Mouse (Mus musculus) cortical plate, adult 2 months (tissue): ENCODE results near the gene Ltc4s. TPM values are rescaled to one million over a fixed set of nuclear protein-coding genes. Genes with fewer than 3 reads are reported as not detected.

Experiments
- H3K27ac ChIP-seq: fragments of 200-500 bp; 2 replicates; pipeline ENCODE4 v1.5.1; 2012; ENCODE audit warnings: low read length, control low read depth, inconsistent platforms; ENCODE audit not compliant: insufficient read depth
- H3K4me1 ChIP-seq: fragments of 200-500 bp; 2 replicates; pipeline ENCODE4 v1.6.1; 2011; ENCODE audit warnings: low read length; ENCODE audit not compliant: control insufficient read depth, insufficient read depth
- H3K4me3 ChIP-seq: fragments of 200-500 bp; 2 replicates; pipeline ENCODE4 v1.5.1; 2011; ENCODE audit warnings: mild to moderate bottlenecking, low read length, control low read depth; ENCODE audit not compliant: insufficient read depth
- CTCF ChIP-seq: fragments of 200-500 bp; IDR thresholded peaks from 2 replicates; pipeline ENCODE4 v1.5.1; 2011; ENCODE audit warnings: mild to moderate bottlenecking, control low read depth, low read length; ENCODE audit not compliant: insufficient read depth; ENCODE audit errors: extremely low read depth
- POLR2A ChIP-seq: fragments of 200-500 bp; IDR thresholded peaks from 2 replicates; pipeline ENCODE4 v1.6.1; 2011; ENCODE audit warnings: mild to moderate bottlenecking, low read length, control low read depth; ENCODE audit not compliant: insufficient read depth; ENCODE audit errors: extremely low read depth
- polyA plus RNA-seq: library from polyadenylated mRNA; depleted of rRNA; stranded (reverse); fragments of >200 nt; gene quantifications from 2 replicates; pipeline ENCODE4 v1.2.3, GENCODE M21; 2012

Ltc4s gene
- polyA plus RNA-seq, 1 experiment: 24.2 TPM

- Histone ChIP-seq H3K4me3 (no peak overlapping the region), H3K27ac (no peak overlapping the region), H3K4me1 (peaks cover 6% of the 10 kb centered on the region; the same call in 1 of the 2 replicates)
- TF ChIP-seq POLR2A (no peak), CTCF (no peak)
Measured at GRCm38 (mm10) chr11:50272819-50273218, 34.4 kb upstream of the Ltc4s start.

DNA sequence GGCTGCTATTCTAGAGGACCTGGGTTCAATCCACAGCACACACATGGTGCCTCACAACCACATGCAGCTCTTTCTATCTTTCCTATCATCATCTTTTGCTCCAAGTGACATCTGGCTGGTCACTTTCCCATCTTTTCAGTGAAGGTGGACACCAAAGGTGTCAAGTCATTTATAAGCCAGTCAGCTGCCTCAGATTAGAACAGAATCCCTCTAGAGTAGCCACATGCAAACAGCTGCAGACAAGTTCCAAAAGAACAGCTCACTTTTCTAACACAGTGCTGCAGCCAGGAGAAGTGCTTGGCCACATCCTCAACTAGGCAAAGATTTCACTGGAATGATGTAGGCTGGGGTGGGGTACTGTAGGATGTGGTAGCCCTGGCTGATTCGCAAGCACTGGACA is 31.5 kb upstream of the Ltc4s start:
- H3K4me1 ChIP-seq: peaks cover under 1% of the 10 kb centered on the region; the same call in 1 of the 2 replicates
- TF ChIP-seq CTCF (no peak), POLR2A (no peak)
- H3K4me3 ChIP-seq: no peak overlapping the region
- H3K27ac ChIP-seq: no peak overlapping the region

DNA sequence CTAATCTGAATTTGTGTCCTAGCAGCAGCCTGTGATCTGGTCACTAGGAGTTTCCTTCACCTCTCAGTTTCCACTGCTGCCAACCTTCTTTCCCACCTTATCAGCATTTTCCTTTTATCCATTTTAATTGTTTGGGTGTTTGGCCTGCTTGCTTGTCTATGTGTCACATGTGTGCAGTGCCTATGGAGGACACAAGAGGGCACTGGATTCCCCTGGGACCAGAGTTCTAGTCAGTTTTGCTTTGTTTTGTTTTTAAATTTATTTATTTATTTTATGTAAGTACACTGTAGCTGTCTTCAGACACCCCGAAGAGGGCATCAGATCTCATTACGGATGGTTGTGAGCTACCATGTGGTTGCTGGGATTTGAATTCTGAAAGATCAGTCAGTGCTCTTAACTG is 30.7 kb upstream of the Ltc4s start:
- TF ChIP-seq CTCF: peak; percentile 36; the same call in 1 of the 2 replicates
- TF ChIP-seq POLR2A: no peak

DNA sequence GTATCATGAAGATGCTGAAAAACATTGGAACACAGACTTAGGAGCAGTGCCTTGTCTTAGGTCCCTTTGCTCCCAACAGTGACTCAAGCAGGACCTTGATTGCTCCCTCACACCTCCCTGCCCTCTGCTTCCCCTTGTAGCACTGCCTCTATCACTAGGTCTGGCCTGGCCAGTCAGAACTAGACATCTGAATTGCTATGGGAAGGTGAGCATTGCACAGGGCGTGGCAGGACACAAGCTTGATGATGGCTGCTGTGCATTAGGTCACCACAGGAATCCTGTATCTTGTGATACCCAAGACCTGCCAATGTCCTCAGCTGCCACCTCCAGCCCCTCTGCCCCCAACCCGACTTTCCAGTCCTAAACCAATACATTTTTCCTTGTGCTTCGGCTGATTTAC is 28.6 kb upstream of the Ltc4s start:
- Histone ChIP-seq H3K4me3 (no peak overlapping the region), H3K27ac (no peak overlapping the region), H3K4me1 (no peaks in the 10 kb centered on the region)
- TF ChIP-seq POLR2A: no peak
- TF ChIP-seq CTCF: no peak

More for the DNA sequence above, 30.7 kb upstream of the Ltc4s start:
- Histone ChIP-seq H3K27ac (no peak overlapping the region), H3K4me1 (no peaks in the 10 kb centered on the region), H3K4me3 (no peak overlapping the region)

- TF ChIP-seq POLR2A: no peak
- TF ChIP-seq CTCF: no peak
- H3K4me1 ChIP-seq: no peaks in the 10 kb centered on the region
- H3K4me3 ChIP-seq: no peak overlapping the region
- H3K27ac ChIP-seq: no peak overlapping the region
Measured at GRCm38 (mm10) chr11:50265931-50266330, 27.5 kb upstream of the Ltc4s start.

- Histone ChIP-seq H3K4me1 (peaks cover under 1% of the 10 kb centered on the region; the same call in 1 of the 2 replicates), H3K27ac (no peak overlapping the region), H3K4me3 (no peak overlapping the region)
- TF ChIP-seq POLR2A: no peak
- no peak for TF ChIP-seq CTCF
Measured at GRCm38 (mm10) chr11:50263198-50263597, 24.8 kb upstream of the Ltc4s start.

DNA sequence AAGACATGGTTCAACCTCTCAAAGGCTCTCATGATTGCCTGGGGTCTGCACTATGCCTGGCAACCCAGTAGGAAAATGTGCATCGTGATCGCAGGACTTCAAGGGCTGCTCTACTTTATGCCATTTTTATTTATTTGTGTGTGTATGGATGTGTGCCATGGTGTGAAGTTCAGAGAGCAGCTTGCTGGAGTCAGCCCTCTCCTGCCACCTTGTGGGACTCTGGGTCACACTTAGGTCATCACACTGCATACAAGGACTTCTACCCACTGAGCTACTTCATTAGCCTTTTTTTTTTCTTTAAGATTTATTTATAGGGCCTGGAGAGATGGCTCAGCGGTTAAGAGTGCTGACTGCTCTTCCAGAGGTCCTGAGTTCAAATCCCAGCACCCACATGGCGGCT is 23.6 kb upstream of the Ltc4s start:
- no peak overlapping the region for H3K4me3 ChIP-seq
- H3K4me1 ChIP-seq: peaks cover 5% of the 10 kb centered on the region
- H3K27ac ChIP-seq: no peak overlapping the region
- TF ChIP-seq CTCF (peak; percentile 44; the same call in 1 of the 2 replicates), POLR2A (no peak)

- Histone ChIP-seq H3K4me1 (peaks cover 14% of the 10 kb centered on the region), H3K4me3 (no peak overlapping the region), H3K27ac (no peak overlapping the region)
- no peak for TF ChIP-seq POLR2A
- no peak for TF ChIP-seq CTCF
Measured at GRCm38 (mm10) chr11:50258310-50258709, 19.9 kb upstream of the Ltc4s start.

- Histone ChIP-seq H3K4me3 (no peak overlapping the region), H3K4me1 (peaks cover 14% of the 10 kb centered on the region), H3K27ac (peak overlapping the region; percentile 55; the same call in 1 of the 2 replicates)
- TF ChIP-seq POLR2A (no peak), CTCF (no peak)
Measured at GRCm38 (mm10) chr11:50256615-50257014, 18.2 kb upstream of the Ltc4s start.

GRCm38 (mm10) chr11:50254010-50254580 is 15.7 kb upstream of the Ltc4s start:
- TF ChIP-seq CTCF (no peak), POLR2A (0 out of 2 replicates have a peak, but pooled peaks have one; percentile 44)
- H3K4me3 ChIP-seq: no peak overlapping the region
- peak overlapping the region; percentile 53; the same call in 1 of the 2 replicates for H3K27ac ChIP-seq
- peaks cover 14% of the 10 kb centered on the region for H3K4me1 ChIP-seq

GRCm38 (mm10) chr11:50253393-50253792 is 15.0 kb upstream of the Ltc4s start:
- peaks cover 14% of the 10 kb centered on the region for H3K4me1 ChIP-seq
- TF ChIP-seq POLR2A (no peak), CTCF (no peak)
- no peak overlapping the region for H3K27ac ChIP-seq
- no peak overlapping the region for H3K4me3 ChIP-seq
